Mouse (Mus musculus): ENCODE data around the gene Pnlip. TPM values are rescaled to one million over a fixed set of nuclear protein-coding genes. Genes with fewer than 3 reads are reported as not detected.

Pnlip gene
- polyA plus RNA-seq, 1 experiment from 2014 or later, result not detected

DNA sequence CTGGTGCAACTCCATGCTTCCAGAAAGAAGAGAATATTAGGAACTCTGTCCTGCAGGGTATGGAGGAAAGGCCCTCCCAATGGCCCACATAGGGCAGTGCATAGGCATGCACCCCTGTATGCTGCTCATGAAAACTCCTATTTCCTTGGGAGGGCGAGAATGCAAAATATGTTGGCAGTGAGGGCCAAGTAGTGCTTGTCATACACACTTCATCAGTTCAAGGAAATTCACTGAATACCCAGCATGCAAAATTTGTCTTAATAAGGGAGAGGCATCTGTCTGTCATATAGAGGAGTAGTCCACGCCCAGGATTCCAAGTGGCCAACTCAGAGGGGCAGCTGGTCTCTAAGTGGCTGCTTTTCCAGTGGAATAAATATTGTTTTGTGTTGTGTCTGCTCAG lies 11.0 kb downstream of the Pnlip start:
- H3K36me3 ChIP-seq, result no peaks in the 10 kb centered on the region
- H3K4me1 ChIP-seq (replicated peaks), result no peaks in the 10 kb centered on the region
- no peaks in the 10 kb centered on the region for H3K27me3 ChIP-seq
- H3K27ac ChIP-seq, result no peak overlapping the region
- no peak overlapping the region for H3K4me3 ChIP-seq (replicated peaks)
- 74% methylated on average over 2 of the region's 2 CpGs for WGBS
- no peak overlapping the region for H3K9ac ChIP-seq (replicated peaks)
- ATAC-seq, result no peak
- no peak overlapping the region for H3K4me2 ChIP-seq (replicated peaks)
- H3K9me3 ChIP-seq, result no peaks in the 10 kb centered on the region

DNA sequence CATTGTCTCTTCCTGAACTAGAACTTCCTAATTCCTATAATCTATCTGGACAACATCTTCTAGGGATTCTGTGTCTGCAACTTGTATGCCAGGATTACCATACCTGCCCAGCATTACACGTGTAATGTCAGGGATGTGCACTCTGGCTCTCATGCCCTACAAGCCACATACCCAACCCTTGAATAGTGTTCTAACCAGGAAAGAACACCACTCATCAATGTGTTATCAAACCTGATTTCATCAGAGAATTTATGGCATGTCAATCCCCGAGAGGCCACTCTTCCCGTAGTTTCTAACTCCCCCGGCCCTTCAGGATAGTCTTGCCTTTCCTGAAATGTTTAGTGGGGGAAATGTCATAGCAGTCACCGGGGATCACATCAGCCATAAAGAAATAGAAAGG lies 12.6 kb downstream of the Pnlip start:
- WGBS, result 92% methylated on average over 5 of the region's 5 CpGs
- Histone ChIP-seq H3K36me3 (no peaks in the 10 kb centered on the region), H3K27me3 (no peaks in the 10 kb centered on the region), H3K9me3 (no peaks in the 10 kb centered on the region), H3K4me3 (replicated peaks) (no peak overlapping the region), H3K4me1 (replicated peaks) (no peaks in the 10 kb centered on the region), H3K4me2 (replicated peaks) (no peak overlapping the region), H3K9ac (replicated peaks) (no peak overlapping the region), H3K27ac (no peak overlapping the region)
- no peak for ATAC-seq

DNA sequence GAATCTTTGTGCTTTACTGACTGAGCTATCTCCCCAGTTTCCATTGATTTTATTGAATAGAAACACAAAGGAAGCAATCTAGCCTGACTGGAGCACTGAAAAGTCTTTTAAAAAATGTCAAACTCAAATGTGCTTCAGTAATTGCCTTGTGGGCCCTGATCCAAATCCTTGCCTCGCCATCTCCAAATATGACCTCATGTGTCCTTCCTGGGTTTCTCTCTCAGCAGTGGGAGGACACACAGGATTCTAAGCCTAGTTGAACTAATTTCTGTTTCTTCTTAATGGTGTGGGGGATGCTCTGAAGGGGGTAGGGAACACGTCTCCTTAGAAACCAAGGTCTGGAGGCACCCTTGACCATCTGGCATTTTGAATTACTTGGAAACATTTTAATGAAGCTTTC lies 22.3 kb downstream of the Pnlip start:
- no peaks in the 10 kb centered on the region for H3K9me3 ChIP-seq
- no peaks in the 10 kb centered on the region for H3K36me3 ChIP-seq
- no peak overlapping the region for H3K4me3 ChIP-seq (replicated peaks)
- H3K4me2 ChIP-seq (replicated peaks), result no peak overlapping the region
- 0 out of 2 replicates have a peak, but pooled peaks cover 4% of the 10 kb centered on the region for H3K4me1 ChIP-seq (replicated peaks)
- H3K9ac ChIP-seq (replicated peaks), result no peak overlapping the region
- no peak for ATAC-seq
- H3K27ac ChIP-seq, result no peak overlapping the region
- WGBS, result 29% methylated on average over 2 of the region's 2 CpGs
- no peaks in the 10 kb centered on the region for H3K27me3 ChIP-seq

DNA sequence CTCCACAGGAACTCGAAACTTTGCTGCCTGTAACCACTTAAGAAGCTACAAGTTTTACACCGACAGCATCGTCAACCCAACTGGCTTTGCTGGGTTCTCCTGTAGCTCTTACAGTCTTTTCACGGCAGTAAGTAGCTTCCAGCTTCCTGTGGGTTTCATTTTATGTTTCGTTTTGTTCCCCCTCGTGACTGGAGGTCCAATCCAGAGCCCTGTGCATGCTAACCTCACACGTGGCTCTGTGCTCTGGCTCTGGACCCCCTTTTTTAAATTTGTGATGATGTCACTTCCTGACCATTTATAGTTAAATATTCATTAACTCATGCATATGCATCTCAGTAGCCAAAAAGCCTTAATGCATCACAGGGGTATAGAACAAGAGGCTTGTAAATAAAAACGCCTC lies 24.8 kb downstream of the Pnlip start:
- WGBS, result 78% methylated on average over 8 of the region's 8 CpGs

DNA sequence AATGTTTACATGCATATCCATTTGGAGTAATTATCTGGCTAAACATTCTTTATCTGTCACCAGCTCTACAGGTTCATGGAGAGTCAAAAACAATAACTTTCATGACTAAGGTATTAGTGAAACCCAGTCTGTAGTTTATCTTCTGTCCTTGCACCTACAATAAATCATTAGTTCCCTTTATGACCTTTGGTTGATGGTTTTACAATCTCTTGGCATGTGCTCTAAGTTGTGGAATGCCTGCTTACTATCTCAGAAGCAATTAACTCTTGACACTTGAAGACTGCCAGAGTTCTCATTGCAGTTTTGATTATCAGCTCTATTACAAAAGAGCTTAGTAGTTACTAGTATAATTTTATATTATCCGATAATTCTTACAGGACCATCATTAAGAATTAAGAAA lies 36.6 kb downstream of the Pnlip start:
- H3K27me3 ChIP-seq, result no peaks in the 10 kb centered on the region
- WGBS, result 93% methylated on average over 1 of the region's 1 CpGs
- no peak for ATAC-seq

More for the DNA sequence above, 24.8 kb downstream of the Pnlip start:
- H3K36me3 ChIP-seq, result no peaks in the 10 kb centered on the region
- H3K27me3 ChIP-seq, result no peaks in the 10 kb centered on the region
- no peak overlapping the region for H3K27ac ChIP-seq
- H3K4me2 ChIP-seq (replicated peaks), result no peak overlapping the region
- no peaks in the 10 kb centered on the region for H3K9me3 ChIP-seq
- no peak for ATAC-seq
- H3K4me3 ChIP-seq (replicated peaks), result no peak overlapping the region
- 0 out of 2 replicates have a peak, but pooled peaks cover 4% of the 10 kb centered on the region for H3K4me1 ChIP-seq (replicated peaks)
- H3K9ac ChIP-seq (replicated peaks), result no peak overlapping the region

DNA sequence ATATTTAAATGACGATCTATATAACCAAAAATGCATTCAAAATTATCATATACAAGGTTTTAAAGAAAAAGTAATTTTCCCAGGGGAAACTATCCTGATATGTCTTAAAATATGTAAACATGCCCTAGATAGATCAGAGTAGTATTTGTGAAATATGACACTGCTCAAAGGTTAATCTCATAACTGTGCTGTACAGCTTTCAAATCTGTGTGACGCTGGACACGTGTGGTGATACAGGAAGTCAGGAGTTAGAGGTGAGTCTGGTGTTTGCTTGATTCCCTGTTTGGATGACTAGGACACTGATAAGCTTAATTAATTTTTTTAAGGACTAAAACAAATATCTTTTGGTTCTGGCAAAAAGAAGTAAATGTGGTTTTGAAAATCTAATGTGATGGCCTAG lies 43.0 kb downstream of the Pnlip start:
- no peak overlapping the region for H3K27ac ChIP-seq
- H3K4me2 ChIP-seq (replicated peaks), result no peak overlapping the region
- no peaks in the 10 kb centered on the region for H3K36me3 ChIP-seq
- no peak overlapping the region for H3K9ac ChIP-seq (replicated peaks)
- H3K9me3 ChIP-seq, result no peaks in the 10 kb centered on the region
- 90% methylated on average over 3 of the region's 3 CpGs for WGBS
- no peak overlapping the region for H3K4me3 ChIP-seq (replicated peaks)
- H3K27me3 ChIP-seq, result no peaks in the 10 kb centered on the region
- no peak for ATAC-seq
- H3K4me1 ChIP-seq (replicated peaks), result no peaks in the 10 kb centered on the region

More for the DNA sequence above, 36.6 kb downstream of the Pnlip start:
- Histone ChIP-seq H3K9me3 (no peaks in the 10 kb centered on the region), H3K4me1 (replicated peaks) (no peaks in the 10 kb centered on the region), H3K4me3 (replicated peaks) (no peak overlapping the region), H3K9ac (replicated peaks) (no peak overlapping the region), H3K27ac (no peak overlapping the region), H3K4me2 (replicated peaks) (no peak overlapping the region), H3K36me3 (no peaks in the 10 kb centered on the region)

DNA sequence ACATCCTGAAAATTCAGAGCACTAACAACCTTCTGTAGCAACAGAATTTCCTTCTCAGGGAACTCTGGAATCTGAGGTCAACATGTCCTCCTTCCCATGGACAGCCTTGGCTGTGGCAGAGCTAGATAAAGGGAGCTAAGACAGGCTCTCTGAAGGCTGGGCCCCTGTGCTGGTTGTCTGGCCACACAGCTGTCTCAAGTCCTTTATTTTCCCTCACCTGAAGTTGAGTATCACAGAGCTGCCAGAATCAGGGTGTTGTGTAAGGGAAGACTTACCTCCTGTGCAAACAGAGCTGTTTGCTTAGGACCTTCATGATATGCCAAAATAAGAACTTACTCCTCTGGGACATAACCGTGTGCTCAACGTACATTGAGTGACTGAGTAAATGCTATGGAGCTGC lies 43.9 kb downstream of the Pnlip start:
- ATAC-seq, result no peak
- no peaks in the 10 kb centered on the region for H3K9me3 ChIP-seq
- H3K27me3 ChIP-seq, result no peaks in the 10 kb centered on the region
- 87% methylated on average over 2 of the region's 2 CpGs for WGBS
- no peak overlapping the region for H3K4me3 ChIP-seq (replicated peaks)
- H3K9ac ChIP-seq (replicated peaks), result no peak overlapping the region
- no peaks in the 10 kb centered on the region for H3K36me3 ChIP-seq
- H3K27ac ChIP-seq, result no peak overlapping the region
- no peak overlapping the region for H3K4me2 ChIP-seq (replicated peaks)
- no peaks in the 10 kb centered on the region for H3K4me1 ChIP-seq (replicated peaks)

DNA sequence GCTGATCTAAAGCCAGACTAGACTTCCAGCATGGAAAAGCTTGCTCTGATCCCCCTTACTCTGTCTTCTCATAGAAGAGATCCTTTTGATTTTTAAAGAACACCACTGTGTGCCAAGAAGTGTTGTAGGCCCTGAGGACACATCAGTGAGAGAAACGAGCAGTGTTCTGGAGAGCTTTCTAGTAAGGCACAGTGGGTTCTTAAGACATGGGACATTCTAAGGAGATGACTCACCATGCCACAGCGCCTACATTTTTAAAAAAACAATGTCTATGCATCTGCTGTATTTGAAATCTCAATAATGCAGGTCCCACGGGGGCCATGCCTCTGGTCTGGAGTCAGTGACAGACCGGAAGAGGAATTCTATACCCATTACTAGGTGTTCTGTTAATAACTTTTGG lies 52.3 kb downstream of the Pnlip start:
- no peak for ATAC-seq
- H3K36me3 ChIP-seq, result no peaks in the 10 kb centered on the region
- H3K9ac ChIP-seq (replicated peaks), result no peak overlapping the region
- no peaks in the 10 kb centered on the region for H3K27me3 ChIP-seq
- H3K4me2 ChIP-seq (replicated peaks), result no peak overlapping the region
- no peaks in the 10 kb centered on the region for H3K4me1 ChIP-seq (replicated peaks)
- no peak overlapping the region for H3K4me3 ChIP-seq (replicated peaks)
- no peaks in the 10 kb centered on the region for H3K9me3 ChIP-seq
- 91% methylated on average over 4 of the region's 4 CpGs for WGBS
- H3K27ac ChIP-seq, result no peak overlapping the region

DNA sequence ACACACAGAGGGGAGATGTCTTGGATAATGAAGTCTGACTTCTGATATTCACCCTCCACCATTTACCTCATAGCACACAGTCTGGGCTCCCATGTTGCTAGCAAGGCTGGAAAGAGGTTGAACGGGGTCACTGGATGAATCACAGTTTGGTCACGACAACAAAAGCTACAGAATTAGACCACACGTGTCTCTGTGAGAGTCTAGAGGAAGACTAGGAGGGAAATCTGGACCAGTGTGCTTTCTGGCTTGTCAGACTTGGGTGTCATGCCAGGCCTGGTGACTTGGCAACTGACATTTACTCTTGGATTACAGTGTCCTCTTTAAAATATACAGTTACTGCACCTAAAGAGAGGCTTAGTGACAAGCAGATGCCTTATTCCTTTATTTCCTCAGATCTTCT lies 56.3 kb downstream of the Pnlip start:
- H3K36me3 ChIP-seq, result no peaks in the 10 kb centered on the region
- no peak for ATAC-seq
- H3K4me3 ChIP-seq (replicated peaks), result no peak overlapping the region
- no peak overlapping the region for H3K27ac ChIP-seq
- H3K4me2 ChIP-seq (replicated peaks), result no peak overlapping the region
- H3K9ac ChIP-seq (replicated peaks), result no peak overlapping the region
- H3K9me3 ChIP-seq, result no peaks in the 10 kb centered on the region
- H3K4me1 ChIP-seq (replicated peaks), result no peaks in the 10 kb centered on the region
- H3K27me3 ChIP-seq, result no peaks in the 10 kb centered on the region
- 75% methylated on average over 3 of the region's 3 CpGs for WGBS

DNA sequence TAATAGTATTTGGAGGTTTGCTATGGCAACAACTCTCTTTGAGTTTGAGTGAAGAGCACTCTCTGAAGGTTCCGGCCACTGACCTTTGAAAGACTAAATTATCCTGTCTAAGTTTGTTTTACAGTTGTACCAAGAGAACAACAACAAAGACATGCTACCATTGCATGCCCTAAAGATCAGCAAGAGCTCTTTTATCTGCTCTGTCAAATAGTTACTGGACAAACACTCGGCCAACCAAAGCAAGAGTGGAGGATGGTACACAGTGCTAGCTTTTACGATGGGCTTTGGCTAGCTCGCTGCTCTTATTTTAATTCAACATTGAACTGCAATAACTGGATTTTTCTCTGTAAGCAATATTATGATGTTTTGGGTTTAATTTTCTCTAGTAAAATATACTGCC lies 65.6 kb downstream of the Pnlip start:
- H3K27me3 ChIP-seq, result no peaks in the 10 kb centered on the region
- no peak for ATAC-seq
- WGBS, result 88% methylated on average over 4 of the region's 4 CpGs
- no peak overlapping the region for H3K4me2 ChIP-seq (replicated peaks)
- H3K4me3 ChIP-seq (replicated peaks), result no peak overlapping the region
- no peak overlapping the region for H3K27ac ChIP-seq
- H3K9me3 ChIP-seq, result no peaks in the 10 kb centered on the region
- H3K4me1 ChIP-seq (replicated peaks), result no peaks in the 10 kb centered on the region
- H3K36me3 ChIP-seq, result no peaks in the 10 kb centered on the region
- no peak overlapping the region for H3K9ac ChIP-seq (replicated peaks)

DNA sequence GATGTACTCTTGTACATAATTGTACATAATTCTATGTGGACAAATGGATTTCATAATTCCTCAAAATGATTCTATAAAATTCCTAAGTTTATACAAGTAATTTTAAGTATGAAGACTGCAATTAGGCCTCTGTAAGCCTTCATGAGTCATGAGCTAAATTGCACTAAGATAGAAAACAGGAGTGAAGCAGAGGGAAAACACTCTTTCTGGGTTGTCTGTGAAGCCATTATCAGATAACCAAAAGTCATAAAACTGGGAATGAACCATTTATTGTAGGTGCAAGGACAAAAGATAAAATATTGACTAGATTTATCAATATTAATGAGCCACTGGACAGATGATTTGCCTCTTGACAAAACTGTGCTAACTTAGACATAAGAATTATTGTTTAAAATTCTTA lies 68.1 kb downstream of the Pnlip start:
- Histone ChIP-seq H3K4me3 (replicated peaks) (no peak overlapping the region), H3K27ac (no peak overlapping the region), H3K9me3 (no peaks in the 10 kb centered on the region), H3K4me1 (replicated peaks) (no peaks in the 10 kb centered on the region), H3K4me2 (replicated peaks) (no peak overlapping the region), H3K9ac (replicated peaks) (no peak overlapping the region), H3K36me3 (no peaks in the 10 kb centered on the region), H3K27me3 (no peaks in the 10 kb centered on the region)
- ATAC-seq, result no peak

DNA sequence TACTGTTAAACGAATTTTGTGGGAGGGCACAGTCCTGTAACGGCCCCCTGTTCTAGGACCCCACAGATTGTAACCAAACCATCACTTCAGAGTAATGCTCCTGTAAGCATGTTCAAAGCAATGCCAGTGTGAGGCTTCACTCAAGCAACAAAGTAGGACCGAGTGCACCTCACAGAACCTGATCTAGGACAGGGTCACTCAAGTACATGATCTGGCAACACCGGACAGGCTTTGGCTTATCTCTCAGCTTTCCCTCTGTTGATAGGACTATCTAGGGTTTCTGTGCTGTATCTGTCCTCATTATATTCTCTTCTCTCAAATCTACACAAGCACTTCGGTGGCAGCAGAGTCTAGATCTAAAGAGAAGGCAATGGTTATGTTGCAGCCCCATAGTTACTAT lies 74.3 kb downstream of the Pnlip start:
- Histone ChIP-seq H3K4me2 (replicated peaks) (no peak overlapping the region), H3K4me1 (replicated peaks) (peaks cover 5% of the 10 kb centered on the region; the same call in 1 of the 2 replicates), H3K9me3 (no peaks in the 10 kb centered on the region), H3K36me3 (no peaks in the 10 kb centered on the region), H3K27me3 (no peaks in the 10 kb centered on the region), H3K9ac (replicated peaks) (no peak overlapping the region), H3K27ac (no peak overlapping the region), H3K4me3 (replicated peaks) (no peak overlapping the region)
- WGBS, result 88% methylated on average over 5 of the region's 5 CpGs
- ATAC-seq, result no peak

DNA sequence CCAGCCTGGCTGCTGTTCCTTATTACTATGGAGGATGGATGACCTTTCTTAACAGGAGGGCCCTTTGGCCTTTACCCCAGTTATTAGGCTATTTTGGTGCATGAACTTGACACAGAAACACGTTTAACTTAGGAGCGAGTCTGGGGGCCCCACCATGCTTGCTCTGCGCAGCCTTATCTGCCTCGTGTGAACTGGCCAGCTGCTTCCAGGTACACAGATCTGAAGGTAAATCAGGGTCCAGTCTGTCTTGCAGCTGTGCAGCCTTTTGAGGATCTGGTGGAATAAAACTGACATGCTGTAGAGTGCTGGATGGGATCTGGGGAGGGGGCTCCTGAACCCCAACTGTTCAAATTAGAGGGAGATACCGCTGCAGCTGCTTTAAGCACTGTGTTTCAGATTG lies 75.5 kb downstream of the Pnlip start:
- Histone ChIP-seq H3K4me3 (replicated peaks) (no peak overlapping the region), H3K36me3 (no peaks in the 10 kb centered on the region), H3K4me1 (replicated peaks) (peaks cover 5% of the 10 kb centered on the region; the same call in 1 of the 2 replicates), H3K27ac (no peak overlapping the region), H3K9me3 (no peaks in the 10 kb centered on the region), H3K27me3 (no peaks in the 10 kb centered on the region), H3K4me2 (replicated peaks) (no peak overlapping the region), H3K9ac (replicated peaks) (no peak overlapping the region)
- no peak for ATAC-seq
- 89% methylated on average over 5 of the region's 5 CpGs for WGBS

All from midbrain, embryonic 13.5 days (tissue).